Mouse (Mus musculus) T-cell, adult 2 months (primary cell): ENCODE data around the gene Eef1akmt4.

Experiments
- DNase-seq: peaks from one replicate; pipeline ENCODE4 v3.0.0; 2022; ENCODE audit warnings: low spot score

Gene Eef1akmt4

GRCm38 (mm10) chr16:20611357-20612227 is at the start of gene Eef1akmt4, which contains the start of the genes Gm49333 and Alg3:
TSS of gene Eef1akmt4 (plus strand) at chr16:20611593.
TSS of gene Gm49333 (plus strand) at chr16:20611610.
TSS of gene Alg3 (minus strand) at chr16:20611735.
- DNase-seq = peak; percentile 87

- no peak for DNase-seq
Observed at GRCm38 (mm10) chr16:20565075-20565474, 46.3 kb upstream of the Eef1akmt4 start.

- DNase-seq = no peak
Observed at GRCm38 (mm10) chr16:20589366-20589938, 21.9 kb upstream of the Eef1akmt4 start, which contains the start of gene Vwa5b2. TSS of gene Vwa5b2 (plus strand) at chr16:20589471.

- no peak for DNase-seq
Observed at GRCm38 (mm10) chr16:20589939-20590679, 21.3 kb upstream of the Eef1akmt4 start.

GRCm38 (mm10) chr16:20590680-20591038 is 20.7 kb upstream of the Eef1akmt4 start:
- no peak for DNase-seq

GRCm38 (mm10) chr16:20591076-20591705 is 20.2 kb upstream of the Eef1akmt4 start:
- no peak for DNase-seq

GRCm38 (mm10) chr16:20595060-20595673 is 16.2 kb upstream of the Eef1akmt4 start:
- no peak for DNase-seq

- no peak for DNase-seq
Observed at GRCm38 (mm10) chr16:20595737-20596136, 15.7 kb upstream of the Eef1akmt4 start.

GRCm38 (mm10) chr16:20596687-20597441 is 14.5 kb upstream of the Eef1akmt4 start:
- DNase-seq = no peak

GRCm38 (mm10) chr16:20600511-20600910 is 10.9 kb upstream of the Eef1akmt4 start:
- no peak for DNase-seq

GRCm38 (mm10) chr16:20604705-20605104 is 6.7 kb upstream of the Eef1akmt4 start:
- no peak for DNase-seq

GRCm38 (mm10) chr16:20610501-20611356 is 664 bp upstream of the Eef1akmt4 start:
- peak; percentile 81 for DNase-seq

GRCm38 (mm10) chr16:20619541-20620398 is 8.4 kb downstream of the Eef1akmt4 start:
- DNase-seq = no peak

GRCm38 (mm10) chr16:20620399-20620735 is 9.0 kb downstream of the Eef1akmt4 start:
- peak; percentile 4 for DNase-seq

- no peak for DNase-seq
Observed at GRCm38 (mm10) chr16:20620751-20621190, 9.4 kb downstream of the Eef1akmt4 start.

GRCm38 (mm10) chr16:20621191-20621990 is 10.0 kb downstream of the Eef1akmt4 start, which contains the start of gene Camk2n2:
TSS of gene Camk2n2 (minus strand) at chr16:20621287.
- peak; percentile 9 for DNase-seq

GRCm38 (mm10) chr16:20621991-20622685 is 10.7 kb downstream of the Eef1akmt4 start:
- peak; percentile 19 for DNase-seq
